Mouse (Mus musculus): ENCODE measurements around the gene Abcc2. TPM values are rescaled to one million over a fixed set of nuclear protein-coding genes. Genes with fewer than 3 reads are reported as not detected.

Gene Abcc2
- total RNA-seq, 2 experiments from 2014 or later: 0.05 TPM

Other genes with a start within 250 kb of the Abcc2 start
- gene Nkx2-3, start 169.9 kb upstream of the Abcc2 start, total RNA-seq (2021): not detected
- gene Slc25a28, start 107.3 kb upstream of the Abcc2 start, total RNA-seq (2021): 10 to 100 TPM; 46.6 to 52.1 TPM
- gene Entpd7, start 92.5 kb upstream of the Abcc2 start, total RNA-seq (2021): 10 to 100 TPM; 17.9 to 18.2 TPM
- gene Cutc, start 29.2 kb upstream of the Abcc2 start, total RNA-seq (2021): 1 to 10 TPM; 5.1 to 6.7 TPM
- 10 to 100 TPM; 14.9 to 17.8 TPM for gene Cox15, start 29.2 kb upstream of the Abcc2 start, total RNA-seq (2021)
- gene Dnmbp, start 158.0 kb downstream of the Abcc2 start, total RNA-seq (2021): 10 to 100 TPM; 14.3 TPM
- gene Cpn1, start 204.4 kb downstream of the Abcc2 start, total RNA-seq (2021): under 1 TPM; 0.19 to 0.40 TPM
- under 1 TPM; 0.28 TPM for gene Cyp2c23, start 247.0 kb downstream of the Abcc2 start, total RNA-seq (2021)

Data from left cerebral cortex, adult 18-20 months (tissue).